Mouse (Mus musculus) limb, embryonic 15.5 days (tissue): ENCODE data around the gene Fam131b. TPM values are rescaled to one million over a fixed set of nuclear protein-coding genes. Genes with fewer than 3 reads are reported as not detected.

ENCODE experiments used
- ATAC-seq: fragments of 200-750 bp; cut with Nextera tagmentation; 2 replicates; pipeline ENCODE4 v1.8.0; 2017; ENCODE audit warnings: low read depth, moderate TSS enrichment; ENCODE audit not compliant: insufficient number of reproducible peaks, low FRiP score, low TSS enrichment
- H3K27ac ChIP-seq: fragments of 300-500 bp; sonication (generic); 2 replicates; pipeline ENCODE4 v1.5.1; 2015; ENCODE audit warnings: moderate library complexity, mild to moderate bottlenecking, inconsistent platforms
- H3K27me3 ChIP-seq: fragments of 300-500 bp; sonication (generic); 2 replicates; pipeline ENCODE4 v1.6.1; 2015; ENCODE audit warnings: inconsistent platforms
- H3K36me3 ChIP-seq: fragments of 300-500 bp; sonication (generic); 2 replicates; pipeline ENCODE4 v1.6.1; 2015; ENCODE audit warnings: inconsistent platforms
- H3K4me1 ChIP-seq: fragments of 300-500 bp; sonication (generic); 2 replicates; pipeline ENCODE4 v1.6.1; 2015; ENCODE audit warnings: inconsistent platforms
- H3K4me2 ChIP-seq: fragments of 300-500 bp; sonication (generic); 2 replicates; pipeline ENCODE4 v1.6.1; 2015; ENCODE audit warnings: mild to moderate bottlenecking, inconsistent platforms
- H3K4me3 ChIP-seq: fragments of 300-500 bp; sonication (generic); 2 replicates; pipeline ENCODE4 v1.5.1; 2015; ENCODE audit warnings: mild to moderate bottlenecking, inconsistent platforms
- H3K9ac ChIP-seq: fragments of 300-500 bp; sonication (generic); 2 replicates; pipeline ENCODE4 v1.6.1; 2015; ENCODE audit warnings: inconsistent platforms
- H3K9me3 ChIP-seq: fragments of 300-500 bp; sonication (generic); 2 replicates; pipeline ENCODE4 v1.6.1; 2016; ENCODE audit warnings: inconsistent platforms
- WGBS: fragments of 180-500 bp; shearing (Covaris S2); methylation state at CpG from one replicate; pipeline ENCODE4 v1.1.7; 2015; 5-methylcytosine and 5-hydroxymethylcytosine counted together
- polyA plus RNA-seq: library from polyadenylated mRNA; unstranded; fragments of >200 nt; fragmentation: Nextera tagmentation; extraction: Ambion mirVana; gene quantifications from 2 replicates; pipeline ENCODE4 v1.2.1, GENCODE M21; 2015

Fam131b gene
- polyA plus RNA-seq, 1 experiment from 2014 or later, result 0.19 TPM

- Histone ChIP-seq H3K4me1 (peaks cover 8% of the 10 kb centered on the region), H3K27me3 (no peaks in the 10 kb centered on the region), H3K9me3 (no peaks in the 10 kb centered on the region), H3K4me3 (no peak overlapping the region), H3K9ac (no peak overlapping the region), H3K4me2 (no peak overlapping the region), H3K36me3 (peaks cover 44% of the 10 kb centered on the region), H3K27ac (no peak overlapping the region)
- WGBS, result 81% methylated on average over 1 of the region's 1 CpGs
- no peak for ATAC-seq
Measured at GRCm38 (mm10) chr6:42362497-42362896, 38.1 kb upstream of the Fam131b start.

DNA sequence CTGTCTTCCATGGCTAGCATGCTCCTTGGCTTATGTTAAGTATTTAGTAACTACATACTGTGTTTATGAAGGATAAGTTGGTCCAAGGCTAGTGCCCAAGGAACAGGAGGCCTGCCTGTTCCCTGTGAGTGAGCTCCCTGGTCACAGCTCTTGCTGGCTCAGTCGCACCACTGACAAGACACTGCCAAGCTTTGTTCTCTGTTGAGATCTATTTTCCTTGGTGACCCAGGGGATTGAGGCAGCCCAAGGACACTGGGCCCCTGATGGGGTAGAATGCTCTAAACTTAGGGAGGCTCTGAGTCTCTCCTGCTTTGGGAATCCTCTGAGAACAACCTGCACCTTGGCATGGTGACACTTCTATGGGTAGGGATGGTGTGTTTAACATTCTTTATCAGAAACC is 37.6 kb upstream of the Fam131b start:
- H3K36me3 ChIP-seq, result peaks cover 48% of the 10 kb centered on the region
- H3K4me2 ChIP-seq, result no peak overlapping the region
- ATAC-seq, result no peak
- H3K27ac ChIP-seq, result no peak overlapping the region
- no peaks in the 10 kb centered on the region for H3K9me3 ChIP-seq
- H3K4me1 ChIP-seq, result peaks cover 13% of the 10 kb centered on the region
- no peak overlapping the region for H3K4me3 ChIP-seq
- WGBS, result 59% methylated on average over 1 of the region's 1 CpGs
- no peaks in the 10 kb centered on the region for H3K27me3 ChIP-seq
- no peak overlapping the region for H3K9ac ChIP-seq

GRCm38 (mm10) chr6:42361041-42361895 is 36.8 kb upstream of the Fam131b start:
- H3K36me3 ChIP-seq, result peaks cover 56% of the 10 kb centered on the region
- H3K4me1 ChIP-seq, result peaks cover 17% of the 10 kb centered on the region
- H3K4me3 ChIP-seq, result no peak overlapping the region
- H3K9ac ChIP-seq, result no peak overlapping the region
- no peak overlapping the region for H3K27ac ChIP-seq
- H3K4me2 ChIP-seq, result no peak overlapping the region
- H3K9me3 ChIP-seq, result no peaks in the 10 kb centered on the region
- H3K27me3 ChIP-seq, result no peaks in the 10 kb centered on the region
- no peak for ATAC-seq
- 90% methylated on average over 13 of the region's 13 CpGs for WGBS

- H3K4me1 ChIP-seq, result peaks cover 17% of the 10 kb centered on the region
- H3K9ac ChIP-seq, result no peak overlapping the region
- H3K4me2 ChIP-seq, result no peak overlapping the region
- H3K4me3 ChIP-seq, result no peak overlapping the region
- no peaks in the 10 kb centered on the region for H3K9me3 ChIP-seq
- no peak for ATAC-seq
- H3K36me3 ChIP-seq, result peaks cover 62% of the 10 kb centered on the region
- 72% methylated on average over 6 of the region's 6 CpGs for WGBS
- no peaks in the 10 kb centered on the region for H3K27me3 ChIP-seq
- no peak overlapping the region for H3K27ac ChIP-seq
Measured at GRCm38 (mm10) chr6:42360231-42360840, 35.9 kb upstream of the Fam131b start.

GRCm38 (mm10) chr6:42359364-42360147 is 35.1 kb upstream of the Fam131b start:
- Histone ChIP-seq H3K27me3 (no peaks in the 10 kb centered on the region), H3K9me3 (no peaks in the 10 kb centered on the region), H3K4me3 (no peak overlapping the region), H3K4me2 (no peak overlapping the region), H3K9ac (no peak overlapping the region), H3K36me3 (peaks cover 68% of the 10 kb centered on the region), H3K4me1 (peaks cover 23% of the 10 kb centered on the region), H3K27ac (peak overlapping the region; percentile 38; the same call in 1 of the 2 replicates)
- ATAC-seq, result no peak
- WGBS, result 70% methylated on average over 9 of the region's 9 CpGs

DNA sequence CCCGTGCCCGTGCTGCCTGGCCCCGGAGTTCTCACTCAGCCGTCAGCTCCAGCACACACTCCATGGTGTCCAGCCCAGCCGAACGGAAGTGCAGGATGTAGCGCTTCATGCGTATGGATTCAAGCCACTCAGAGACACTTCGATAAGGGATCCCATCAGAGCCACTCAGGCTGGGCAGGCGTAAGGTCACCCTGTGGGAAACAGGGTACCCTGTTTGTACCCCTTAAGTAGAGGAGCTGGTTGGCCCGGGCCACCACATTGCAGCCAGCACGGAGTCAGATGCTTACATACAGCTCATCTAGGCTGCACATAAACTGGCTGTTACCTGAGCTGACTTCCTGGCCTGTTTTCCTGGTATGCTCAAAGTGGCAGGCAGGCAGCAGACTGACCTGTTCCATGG is 34.5 kb upstream of the Fam131b start:
- H3K27ac ChIP-seq, result peak overlapping the region; percentile 38; the same call in 1 of the 2 replicates
- no peaks in the 10 kb centered on the region for H3K27me3 ChIP-seq
- H3K36me3 ChIP-seq, result peaks cover 68% of the 10 kb centered on the region
- no peak overlapping the region for H3K9ac ChIP-seq
- H3K9me3 ChIP-seq, result no peaks in the 10 kb centered on the region
- 88% methylated on average over 12 of the region's 12 CpGs for WGBS
- H3K4me3 ChIP-seq, result no peak overlapping the region
- H3K4me2 ChIP-seq, result no peak overlapping the region
- no peak for ATAC-seq
- H3K4me1 ChIP-seq, result peaks cover 29% of the 10 kb centered on the region

- Histone ChIP-seq H3K9me3 (no peaks in the 10 kb centered on the region), H3K9ac (no peak overlapping the region), H3K4me3 (no peak overlapping the region), H3K27ac (no peak overlapping the region), H3K4me2 (no peak overlapping the region), H3K36me3 (peaks cover 74% of the 10 kb centered on the region), H3K27me3 (no peaks in the 10 kb centered on the region), H3K4me1 (peaks cover 39% of the 10 kb centered on the region)
- 66% methylated on average over 6 of the region's 6 CpGs for WGBS
- no peak for ATAC-seq
Measured at GRCm38 (mm10) chr6:42357901-42358300, 33.5 kb upstream of the Fam131b start.

GRCm38 (mm10) chr6:42356913-42357312 is 32.5 kb upstream of the Fam131b start:
- 93% methylated on average over 5 of the region's 5 CpGs for WGBS
- Histone ChIP-seq H3K9ac (no peak overlapping the region), H3K4me3 (no peak overlapping the region), H3K27ac (no peak overlapping the region), H3K36me3 (peaks cover 82% of the 10 kb centered on the region), H3K27me3 (no peaks in the 10 kb centered on the region), H3K4me1 (peaks cover 45% of the 10 kb centered on the region), H3K4me2 (no peak overlapping the region), H3K9me3 (no peaks in the 10 kb centered on the region)
- no peak for ATAC-seq

- ATAC-seq, result no peak
- no peak overlapping the region for H3K4me2 ChIP-seq
- no peak overlapping the region for H3K9ac ChIP-seq
- H3K36me3 ChIP-seq, result peaks cover 80% of the 10 kb centered on the region
- H3K27me3 ChIP-seq, result no peaks in the 10 kb centered on the region
- no peak overlapping the region for H3K27ac ChIP-seq
- 91% methylated on average over 13 of the region's 13 CpGs for WGBS
- no peaks in the 10 kb centered on the region for H3K9me3 ChIP-seq
- H3K4me1 ChIP-seq, result peaks cover 54% of the 10 kb centered on the region
- no peak overlapping the region for H3K4me3 ChIP-seq
Measured at GRCm38 (mm10) chr6:42355794-42356600, 31.6 kb upstream of the Fam131b start.

DNA sequence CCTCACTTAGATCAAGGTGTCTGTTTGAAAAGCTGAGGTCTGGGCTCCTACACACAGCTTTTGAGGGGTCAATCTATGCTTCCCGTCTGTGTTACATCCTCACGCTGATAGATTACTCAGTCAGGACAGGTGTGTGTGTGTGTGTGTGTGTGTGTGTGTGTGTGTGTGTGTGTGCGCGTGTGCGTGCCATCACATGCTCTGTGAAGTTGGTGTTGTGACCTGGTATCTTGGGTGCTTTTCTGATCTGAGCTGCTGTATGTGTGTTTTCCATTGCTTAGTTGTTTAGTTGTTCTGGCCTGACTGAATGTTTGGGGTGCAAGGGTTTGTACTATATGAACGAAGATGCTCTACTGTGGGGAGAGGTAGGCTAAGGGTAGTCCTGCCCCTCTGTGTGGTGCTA is 30.9 kb upstream of the Fam131b start:
- no peaks in the 10 kb centered on the region for H3K9me3 ChIP-seq
- H3K36me3 ChIP-seq, result peaks cover 74% of the 10 kb centered on the region
- H3K4me1 ChIP-seq, result peaks cover 59% of the 10 kb centered on the region
- no peak overlapping the region for H3K27ac ChIP-seq
- WGBS, result 94% methylated on average over 6 of the region's 6 CpGs
- ATAC-seq, result no peak
- H3K4me2 ChIP-seq, result no peak overlapping the region
- no peak overlapping the region for H3K4me3 ChIP-seq
- H3K27me3 ChIP-seq, result no peaks in the 10 kb centered on the region
- H3K9ac ChIP-seq, result no peak overlapping the region
